Mouse (Mus musculus): ENCODE measurements around the gene Pou6f1. TPM values are rescaled to one million over a fixed set of nuclear protein-coding genes. Genes with fewer than 3 reads are reported as not detected.
"Not testable (repeated sequence)": the region's sequence is repeated elsewhere in the genome, so short reads cannot be mapped to it uniquely, and the experiment has no call there.

Pou6f1 gene
- total and polyA plus RNA-seq, 3 experiments, result 1.7 to 9.1 (median 7.4) TPM

- H3K4me1 ChIP-seq (ENCODE audit: control insufficient read depth in 1 of 2, insufficient read depth in 2 of 2), result no peaks in the 10 kb centered on the region
Measured at GRCm38 (mm10) chr15:100541426-100541825, 58.4 kb downstream of the Pou6f1 start.

GRCm38 (mm10) chr15:100541001-100541400 lies 58.8 kb downstream of the Pou6f1 start:
- dilution Hi-C loops (cut with MboI; ENCODE audit: extremely low pct_ligation_motif_present, extremely low pct_unique_long_range_greater_than_20kb, low sequenced_read_pairs); H3K27me3 ChIP-seq (replicated peaks); H3K79me2 ChIP-seq (replicated peaks; ENCODE audit: control insufficient read depth, extremely low read depth, insufficient read depth, poor library complexity, severe bottlenecking); H3K9ac ChIP-seq (ENCODE audit: insufficient read depth, low read depth); in situ Hi-C loops (cut with MboI; ENCODE audit: low pct_ligation_motif_present, low pct_unique_long_range_greater_than_20kb, low sequenced_read_pairs); H3K9me3 ChIP-seq (replicated peaks; ENCODE audit: low read length); DNase-seq (ENCODE audit: extremely low read depth); H3K4me2 ChIP-seq (ENCODE audit: insufficient read depth, low read depth, poor library complexity, severe bottlenecking); H3K4me1 ChIP-seq (ENCODE audit: control insufficient read depth in 1 of 2, insufficient read depth in 2 of 2); H3K27ac ChIP-seq (ENCODE audit: insufficient read depth, low read depth); H3K4me3 ChIP-seq (replicated peaks in 1 of 3; ENCODE audit: low read depth in 2 of 3, low read length in 2 of 3, poor library complexity in 1 of 3): not testable (repeated sequence)
- peaks cover 2 to 24% of the 10 kb centered on the region in 2 experiments for H3K36me3 ChIP-seq (replicated peaks in 1 of 2; ENCODE audit: control insufficient read depth in 1 of 2, insufficient read depth in 1 of 2, low read length in 1 of 2)

More at GRCm38 (mm10) chr15:100541426-100541825, 58.4 kb downstream of the Pou6f1 start:
- dilution Hi-C loops (cut with MboI; ENCODE audit: extremely low pct_ligation_motif_present, extremely low pct_unique_long_range_greater_than_20kb, low sequenced_read_pairs) (no loop called here), in situ Hi-C loops (cut with MboI; ENCODE audit: low pct_ligation_motif_present, low pct_unique_long_range_greater_than_20kb, low sequenced_read_pairs) (no loop called here)
- no peaks in the 10 kb centered on the region for H3K27me3 ChIP-seq (replicated peaks)
- peaks cover 3% of the 10 kb centered on the region; the same call in 1 of the 2 replicates for H3K79me2 ChIP-seq (replicated peaks; ENCODE audit: control insufficient read depth, extremely low read depth, insufficient read depth, poor library complexity, severe bottlenecking)
- TF ChIP-seq BHLHE40 (IDR thresholded peaks at IDR 0.05; ENCODE audit: low read depth, low read length), result no peak
- H3K36me3 ChIP-seq (replicated peaks in 1 of 2; ENCODE audit: control insufficient read depth in 1 of 2, insufficient read depth in 1 of 2, low read length in 1 of 2), result peaks cover 2 to 22% of the 10 kb centered on the region in 2 experiments
- no peak overlapping the region for H3K9ac ChIP-seq (ENCODE audit: insufficient read depth, low read depth)
- no peak overlapping the region for H3K4me3 ChIP-seq (replicated peaks in 1 of 3; ENCODE audit: low read depth in 2 of 3, low read length in 2 of 3, poor library complexity in 1 of 3)
- H3K27ac ChIP-seq (ENCODE audit: insufficient read depth, low read depth), result no peak overlapping the region
- H3K9me3 ChIP-seq (replicated peaks; ENCODE audit: low read length), result peaks cover 3% of the 10 kb centered on the region
- no peak overlapping the region for H3K4me2 ChIP-seq (ENCODE audit: insufficient read depth, low read depth, poor library complexity, severe bottlenecking)
- no peak for DNase-seq (ENCODE audit: extremely low read depth)

GRCm38 (mm10) chr15:100539411-100539810 lies 60.4 kb downstream of the Pou6f1 start:
- H3K9me3 ChIP-seq (replicated peaks; ENCODE audit: low read length), result no peaks in the 10 kb centered on the region
- peaks cover 4% of the 10 kb centered on the region; the same call in 1 of the 2 replicates for H3K79me2 ChIP-seq (replicated peaks; ENCODE audit: control insufficient read depth, extremely low read depth, insufficient read depth, poor library complexity, severe bottlenecking)
- no peak overlapping the region for H3K4me3 ChIP-seq (replicated peaks in 1 of 3; ENCODE audit: low read depth in 2 of 3, low read length in 2 of 3, poor library complexity in 1 of 3)
- no peak for DNase-seq (ENCODE audit: extremely low read depth)
- H3K9ac ChIP-seq (ENCODE audit: insufficient read depth, low read depth), result no peak overlapping the region
- no peaks in the 10 kb centered on the region for H3K4me1 ChIP-seq (ENCODE audit: control insufficient read depth in 1 of 2, insufficient read depth in 2 of 2)
- H3K27ac ChIP-seq (ENCODE audit: insufficient read depth, low read depth), result no peak overlapping the region
- no peaks in the 10 kb centered on the region for H3K27me3 ChIP-seq (replicated peaks)
- H3K4me2 ChIP-seq (ENCODE audit: insufficient read depth, low read depth, poor library complexity, severe bottlenecking), result no peak overlapping the region
- dilution Hi-C loops (cut with MboI; ENCODE audit: extremely low pct_ligation_motif_present, extremely low pct_unique_long_range_greater_than_20kb, low sequenced_read_pairs), result no loop called here
- in situ Hi-C loops (cut with MboI; ENCODE audit: low pct_ligation_motif_present, low pct_unique_long_range_greater_than_20kb, low sequenced_read_pairs), result loop anchor here (10.0 kb wide), 1 partner anchor 135 kb away; no protein-coding TSS in a partner anchor
- TF ChIP-seq USF1 (IDR thresholded peaks at IDR 0.05; ENCODE audit: low read depth, low read length), result no peak
- TF ChIP-seq IRF4 (IDR thresholded peaks at IDR 0.05; ENCODE audit: low read depth, low read length), result no peak
- no peak for TF ChIP-seq CHD2 (IDR thresholded peaks at IDR 0.05; ENCODE audit: low read length)
- no peak for TF ChIP-seq SIN3A (IDR thresholded peaks at IDR 0.05; ENCODE audit: low read length)
- no peak for TF ChIP-seq RAD21 (IDR thresholded peaks at IDR 0.05; ENCODE audit: low read depth, low read length)
- no peak for TF ChIP-seq NELFE (IDR thresholded peaks at IDR 0.05; ENCODE audit: low read depth, low read length)
- TF ChIP-seq ELF1 (IDR thresholded peaks at IDR 0.05; ENCODE audit: low read depth, low read length), result no peak
- TF ChIP-seq HCFC1 (IDR thresholded peaks at IDR 0.05; ENCODE audit: low read depth, low read length), result no peak
- TF ChIP-seq ZKSCAN1 (IDR thresholded peaks at IDR 0.05; ENCODE audit: borderline replicate concordance, low read depth, low read length), result no peak
- no peak for TF ChIP-seq MYC (IDR thresholded peaks at IDR 0.05; ENCODE audit: low read depth, low read length)
- H3K36me3 ChIP-seq (replicated peaks in 1 of 2; ENCODE audit: control insufficient read depth in 1 of 2, insufficient read depth in 1 of 2, low read length in 1 of 2), result peaks cover 4 to 31% of the 10 kb centered on the region in 2 experiments

Measured in CH12.LX (cell line).